Mouse (Mus musculus) heart, embryonic 11.5 days (tissue): ENCODE data around the gene Tpbpb. TPM values are rescaled to one million over a fixed set of nuclear protein-coding genes. Genes with fewer than 3 reads are reported as not detected.
"Not testable (repeated sequence)": the region's sequence is repeated elsewhere in the genome, so short reads cannot be mapped to it uniquely, and the experiment has no call there.

Experiments
- ATAC-seq: fragments of 200-750 bp; cut with Nextera tagmentation; replicated peaks from 2 replicates; pipeline ENCODE4 v1.8.0; 2017; ENCODE audit warnings: moderate library complexity; ENCODE audit not compliant: insufficient number of reproducible peaks, low FRiP score, low TSS enrichment
- H3K27ac ChIP-seq: fragments of 300-500 bp; sonication (generic); 2 replicates; pipeline ENCODE4 v1.5.1; 2014; ENCODE audit warnings: mild to moderate bottlenecking, low read depth, low read length
- H3K27me3 ChIP-seq: fragments of 300-500 bp; sonication (generic); 2 replicates; pipeline ENCODE4 v1.6.1; 2014; ENCODE audit warnings: mild to moderate bottlenecking, low read length, mixed read lengths; ENCODE audit not compliant: control insufficient read depth, insufficient read depth
- H3K36me3 ChIP-seq: fragments of 300-500 bp; sonication (generic); 2 replicates; pipeline ENCODE4 v1.6.1; 2014; ENCODE audit warnings: mild to moderate bottlenecking, low read length, moderate library complexity, mixed read lengths; ENCODE audit not compliant: control insufficient read depth, insufficient read depth
- H3K4me1 ChIP-seq: fragments of 300-500 bp; sonication (generic); 2 replicates; pipeline ENCODE4 v1.6.1; 2014; ENCODE audit warnings: low read length; ENCODE audit not compliant: control insufficient read depth, insufficient read depth
- H3K4me2 ChIP-seq: fragments of 300-500 bp; sonication (generic); 2 replicates; pipeline ENCODE4 v1.6.1; 2014; ENCODE audit warnings: mild to moderate bottlenecking, moderate library complexity
- H3K4me3 ChIP-seq: fragments of 300-500 bp; sonication (generic); 2 replicates; pipeline ENCODE4 v1.5.1; 2014; ENCODE audit warnings: low read depth, low read length
- H3K9ac ChIP-seq: fragments of 300-500 bp; sonication (generic); 2 replicates; pipeline ENCODE4 v1.6.1; 2014; ENCODE audit warnings: mild to moderate bottlenecking, low read depth, low read length, moderate library complexity
- H3K9me3 ChIP-seq: fragments of 300-500 bp; sonication (generic); replicated peaks from 2 replicates; pipeline ENCODE4 v1.6.1; 2016; ENCODE audit warnings: low read length; ENCODE audit not compliant: control insufficient read depth
- WGBS: fragments of 180-500 bp; shearing (Covaris S2); extraction: QIAGEN DNeasy Blood & Tissue Kit; methylation state at CpG from one replicate; pipeline ENCODE4 v1.1.7; 2014; ENCODE audit not compliant: insufficient replicate concordance; 5-methylcytosine and 5-hydroxymethylcytosine counted together
- polyA plus RNA-seq: library from polyadenylated mRNA; unstranded; fragments of >200 nt; fragmentation: Nextera tagmentation; extraction: Ambion mirVana; gene quantifications from 2 replicates; pipeline ENCODE4 v1.2.1, GENCODE M21; 2014

The Tpbpb gene
- not detected in 2 replicates for polyA plus RNA-seq

- not testable (repeated sequence) for H3K9me3 ChIP-seq, H3K27ac ChIP-seq, H3K4me2 ChIP-seq, H3K9ac ChIP-seq, H3K4me3 ChIP-seq, H3K27me3 ChIP-seq, H3K4me1 ChIP-seq, ATAC-seq, H3K36me3 ChIP-seq
- 77% methylated on average over 2 of the region's 2 CpGs for WGBS
Observed at GRCm38 (mm10) chr13:60904780-60905179, at the start of gene Tpbpb. Gene Tpbpb, minus strand, starts transcription at chr13:60904880.

GRCm38 (mm10) chr13:60941884-60942283 lies 37.2 kb upstream of the Tpbpb start, which contains the start of gene Tpbpa:
Gene Tpbpa, minus strand, starts transcription at chr13:60941984.
- not testable (repeated sequence) for H3K4me1 ChIP-seq, H3K27me3 ChIP-seq, H3K9me3 ChIP-seq, H3K9ac ChIP-seq, H3K36me3 ChIP-seq, ATAC-seq, H3K27ac ChIP-seq, H3K4me3 ChIP-seq, H3K4me2 ChIP-seq
- 74% methylated on average over 3 of the region's 3 CpGs for WGBS

- peak; percentile 83 for ATAC-seq
Observed at GRCm38 (mm10) chr13:60936500-60936901, 31.8 kb upstream of the Tpbpb start, which contains the start of the genes Gm49391 and Ctla2a. Gene Gm49391, minus strand, starts transcription at chr13:60936571. Gene Ctla2a, minus strand, starts transcription at chr13:60936625.

GRCm38 (mm10) chr13:60935490-60935889 lies 30.8 kb upstream of the Tpbpb start, which contains the start of gene Gm49393:
Gene Gm49393, minus strand, starts transcription at chr13:60935590.
- 67% methylated on average over 2 of the region's 2 CpGs for WGBS
- H3K4me2 ChIP-seq, ATAC-seq, H3K9ac ChIP-seq, H3K27ac ChIP-seq, H3K36me3 ChIP-seq, H3K4me3 ChIP-seq, H3K27me3 ChIP-seq, H3K4me1 ChIP-seq, H3K9me3 ChIP-seq: not testable (repeated sequence)

More at GRCm38 (mm10) chr13:60936500-60936901, 31.8 kb upstream of the Tpbpb start, which contains the start of the genes Gm49391 and Ctla2a:
- WGBS, result 40% methylated on average over 5 of the region's 5 CpGs
- Histone ChIP-seq H3K9ac (no peak within 1 kb of the TSS), H3K4me2 (no peak within 1 kb of the TSS), H3K27ac (peak within 1 kb of the TSS; percentile 5; the same call in 1 of the 2 replicates), H3K27me3 (no peaks in the 10 kb centered on the region), H3K36me3 (no peaks in the 10 kb centered on the region), H3K4me3 (no peak within 1 kb of the TSS), H3K4me1 (no peaks in the 10 kb centered on the region), H3K9me3 (0 out of 2 replicates have a peak, but pooled peaks cover 3% of the 10 kb centered on the region)

GRCm38 (mm10) chr13:60897328-60897727 lies 7.4 kb downstream of the Tpbpb start, which contains the start of gene Ctla2b:
Gene Ctla2b, minus strand, starts transcription at chr13:60897447.
- Histone ChIP-seq H3K9me3 (no peaks in the 10 kb centered on the region; the same call in 1 of the 2 replicates), H3K4me1 (no peaks in the 10 kb centered on the region), H3K36me3 (no peaks in the 10 kb centered on the region), H3K27me3 (no peaks in the 10 kb centered on the region), H3K9ac (no peak within 1 kb of the TSS), H3K4me2 (no peak within 1 kb of the TSS), H3K27ac (peak within 1 kb of the TSS; percentile 29), H3K4me3 (no peak within 1 kb of the TSS)
- ATAC-seq, result peak; percentile 83
- WGBS, result 41% methylated on average over 3 of the region's 3 CpGs

- H3K9me3 ChIP-seq, H3K4me1 ChIP-seq, H3K36me3 ChIP-seq, H3K9ac ChIP-seq, H3K4me3 ChIP-seq, ATAC-seq, H3K4me2 ChIP-seq, H3K27me3 ChIP-seq: not testable (repeated sequence)
- 97% methylated on average over 4 of the region's 8 CpGs for WGBS
- peak within 1 kb of the TSS; percentile 29 for H3K27ac ChIP-seq
Observed at GRCm38 (mm10) chr13:60896794-60897193, 7.9 kb downstream of the Tpbpb start, which contains the start of gene Gm49392. Gene Gm49392, minus strand, starts transcription at chr13:60896894.

- H3K4me1 ChIP-seq, result no peaks in the 10 kb centered on the region
- no peak overlapping the region for H3K9ac ChIP-seq
- no peak overlapping the region for H3K27ac ChIP-seq
- H3K4me3 ChIP-seq, result no peak overlapping the region
- H3K4me2 ChIP-seq, result no peak overlapping the region
- no peaks in the 10 kb centered on the region for H3K36me3 ChIP-seq
- ATAC-seq, result no peak
- no peaks in the 10 kb centered on the region for H3K27me3 ChIP-seq
- no peaks in the 10 kb centered on the region; the same call in 1 of the 2 replicates for H3K9me3 ChIP-seq
Observed at GRCm38 (mm10) chr13:60895406-60896160, 9.1 kb downstream of the Tpbpb start.

- WGBS, result 62% methylated on average over 1 of the region's 1 CpGs
- ATAC-seq, result no peak
- Histone ChIP-seq H3K27me3 (no peaks in the 10 kb centered on the region), H3K9me3 (no peaks in the 10 kb centered on the region; the same call in 1 of the 2 replicates), H3K4me2 (no peak overlapping the region), H3K36me3 (no peaks in the 10 kb centered on the region), H3K9ac (no peak overlapping the region), H3K27ac (no peak overlapping the region), H3K4me3 (no peak overlapping the region), H3K4me1 (no peaks in the 10 kb centered on the region)
Observed at GRCm38 (mm10) chr13:60892301-60892700, 12.4 kb downstream of the Tpbpb start.
